Mouse (Mus musculus) midbrain, embryonic 16.5 days (tissue): Measurements from ENCODE around the gene Tnfrsf12a. TPM values are rescaled to one million over a fixed set of nuclear protein-coding genes. Genes with fewer than 3 reads are reported as not detected.
A peak's percentile ranks its signal among the peaks of the same experiment; 100 is the strongest.

Source experiments
- ATAC-seq: fragments of 200-750 bp; cut with Nextera tagmentation; 2 replicates; pipeline ENCODE4 v1.8.0; 2017; ENCODE audit warnings: moderate TSS enrichment
- H3K27ac ChIP-seq: fragments of 300-500 bp; sonication (generic); 2 replicates; pipeline ENCODE4 v1.5.1; 2014; ENCODE audit warnings: mild to moderate bottlenecking, low read length, mixed read lengths
- H3K27me3 ChIP-seq: fragments of 300-500 bp; sonication (generic); 2 replicates; pipeline ENCODE4 v1.6.1; 2014; ENCODE audit warnings: low read depth, low read length, mixed read lengths; ENCODE audit not compliant: control insufficient read depth, insufficient read depth
- H3K36me3 ChIP-seq: fragments of 300-500 bp; sonication (generic); 2 replicates; pipeline ENCODE4 v1.6.1; 2014; ENCODE audit warnings: mild to moderate bottlenecking, low read length, moderate library complexity, mixed read lengths; ENCODE audit not compliant: control insufficient read depth, insufficient read depth
- H3K4me1 ChIP-seq: fragments of 300-500 bp; sonication (generic); 2 replicates; pipeline ENCODE4 v1.6.1; 2014; ENCODE audit warnings: mild to moderate bottlenecking, low read length, mixed read lengths; ENCODE audit not compliant: control insufficient read depth, insufficient read depth
- H3K4me2 ChIP-seq: fragments of 300-500 bp; sonication (generic); 2 replicates; pipeline ENCODE4 v1.6.1; 2014; ENCODE audit warnings: mild to moderate bottlenecking, low read length, mixed read lengths
- H3K4me3 ChIP-seq: fragments of 300-500 bp; sonication (generic); 2 replicates; pipeline ENCODE4 v1.5.1; 2014; ENCODE audit warnings: low read depth, mild to moderate bottlenecking, low read length, moderate library complexity, mixed read lengths
- H3K9ac ChIP-seq: fragments of 300-500 bp; sonication (generic); 2 replicates; pipeline ENCODE4 v1.6.1; 2014; ENCODE audit warnings: low read depth, low read length, mixed read lengths
- H3K9me3 ChIP-seq: fragments of 300-500 bp; sonication (generic); replicated peaks from 2 replicates; pipeline ENCODE4 v1.6.1; 2014; ENCODE audit warnings: mild to moderate bottlenecking, low read length, mixed read lengths; ENCODE audit not compliant: control insufficient read depth, poor library complexity, severe bottlenecking
- WGBS: fragments of 180-500 bp; shearing (Covaris S2); extraction: QIAGEN DNeasy Blood & Tissue Kit; methylation state at CpG from one replicate; pipeline ENCODE4 v1.1.7; 2014; 5-methylcytosine and 5-hydroxymethylcytosine counted together
- polyA plus RNA-seq: library from polyadenylated mRNA; unstranded; fragments of >200 nt; fragmentation: Nextera tagmentation; extraction: Ambion mirVana; gene quantifications from 2 replicates; pipeline ENCODE4 v1.2.1, GENCODE M21; 2015

Gene Tnfrsf12a
- 2.5 and 2.6 TPM in 2 replicates for polyA plus RNA-seq

DNA sequence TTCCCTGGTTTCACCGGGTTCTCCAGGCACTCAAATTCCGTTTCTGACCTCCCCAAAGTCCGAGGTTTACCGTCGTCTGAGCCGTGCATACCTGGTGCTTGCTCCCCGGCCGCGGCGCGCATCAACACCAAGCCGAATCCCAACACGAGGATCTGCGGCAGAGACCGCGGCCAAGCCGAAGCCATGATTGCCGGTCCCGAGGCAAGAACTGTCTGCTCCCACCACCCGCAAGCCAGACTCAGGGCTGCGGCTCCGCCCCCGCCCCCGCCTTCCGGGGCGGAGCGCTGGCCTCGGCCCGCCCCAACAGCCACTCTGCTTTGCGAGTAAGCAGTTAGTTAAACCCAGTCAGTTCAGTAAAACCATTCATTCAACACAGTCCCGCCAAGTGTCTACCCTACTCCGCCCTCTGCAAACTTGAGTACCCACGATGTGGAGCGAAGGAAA, at the start of gene Tnfrsf12a:
Tnfrsf12a (minus strand) TSS at position 233 of the 444 bp plus-strand sequence.
- no peak for ATAC-seq
- Histone ChIP-seq H3K27me3 (peaks cover 43% of the 10 kb centered on the region), H3K4me3 (peak within 1 kb of the TSS; percentile 43), H3K9ac (peak within 1 kb of the TSS; percentile 43), H3K27ac (no peak within 1 kb of the TSS), H3K9me3 (no peaks in the 10 kb centered on the region), H3K4me2 (peak within 1 kb of the TSS; percentile 75), H3K4me1 (peaks cover 35% of the 10 kb centered on the region), H3K36me3 (no peaks in the 10 kb centered on the region)
- WGBS, result under 1% methylated on average over 34 of the region's 34 CpGs

- H3K9me3 ChIP-seq, result no peaks in the 10 kb centered on the region
- peak overlapping the region; percentile 92 for H3K4me2 ChIP-seq
- under 1% methylated on average over 20 of the region's 20 CpGs for WGBS
- peak overlapping the region; percentile 80 for H3K9ac ChIP-seq
- H3K27me3 ChIP-seq, result no peaks in the 10 kb centered on the region
- peak overlapping the region; percentile 90 for H3K4me3 ChIP-seq
- H3K36me3 ChIP-seq, result no peaks in the 10 kb centered on the region
- peak; percentile 84 for ATAC-seq
- H3K4me1 ChIP-seq, result peaks cover 10% of the 10 kb centered on the region; the same call in 1 of the 2 replicates
- peak overlapping the region; percentile 58; the same call in 1 of the 2 replicates for H3K27ac ChIP-seq
These were observed 49.5 kb upstream of the Tnfrsf12a start for GRCm38 (mm10) chr17:23726758-23727142.

DNA sequence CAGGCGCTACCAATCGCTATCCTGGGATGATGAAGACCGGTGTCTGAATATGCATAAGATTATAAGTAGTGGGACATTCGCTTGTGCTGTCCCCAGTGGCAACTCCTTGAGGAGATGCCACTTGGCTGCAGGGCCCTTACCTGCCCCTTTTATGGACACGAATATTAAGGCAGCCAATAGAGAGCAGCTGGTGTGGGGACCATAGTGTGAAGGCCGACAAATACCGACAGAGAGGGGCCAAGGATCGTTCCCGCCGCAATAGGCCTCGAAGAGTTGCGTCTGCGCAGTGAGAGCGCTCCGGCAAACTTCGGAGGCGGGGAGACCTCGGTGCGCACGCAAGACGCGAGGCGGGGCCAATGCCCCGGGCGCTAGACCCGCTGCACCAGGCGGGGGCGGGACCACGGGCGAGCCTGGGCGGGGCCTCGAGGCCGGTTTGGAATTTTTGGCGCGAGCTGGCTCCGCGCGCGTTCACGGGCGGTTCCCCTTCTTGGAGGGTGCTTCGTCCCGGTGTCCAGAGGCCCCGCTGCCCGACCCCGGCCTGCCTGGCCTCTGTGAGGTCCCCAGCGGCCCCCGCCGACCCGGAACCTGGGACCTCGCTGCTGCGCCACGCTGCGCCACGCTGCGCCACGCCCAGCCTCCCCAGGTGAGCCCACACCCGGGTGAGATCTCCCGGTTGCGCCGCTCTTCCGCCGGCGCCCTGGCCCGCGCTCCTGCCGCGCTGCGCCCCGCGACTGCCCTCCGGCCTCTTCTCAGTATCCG, 48.9 kb upstream of the Tnfrsf12a start, which contains the start of gene Pkmyt1:
Pkmyt1 (plus strand) TSS at position 338 of the 759 bp plus-strand sequence.
- no peaks in the 10 kb centered on the region for H3K36me3 ChIP-seq
- peak within 1 kb of the TSS; percentile 90 for H3K4me3 ChIP-seq
- no peaks in the 10 kb centered on the region for H3K27me3 ChIP-seq
- under 1% methylated on average over 63 of the region's 73 CpGs for WGBS
- H3K9ac ChIP-seq, result peak within 1 kb of the TSS; percentile 80
- H3K9me3 ChIP-seq, result no peaks in the 10 kb centered on the region
- peak; percentile 93 for ATAC-seq
- H3K4me2 ChIP-seq, result peak within 1 kb of the TSS; percentile 92
- H3K4me1 ChIP-seq, result peaks cover 10% of the 10 kb centered on the region; the same call in 1 of the 2 replicates
- peak within 1 kb of the TSS; percentile 61 for H3K27ac ChIP-seq

- peaks cover 10% of the 10 kb centered on the region; the same call in 1 of the 2 replicates for H3K4me1 ChIP-seq
- no peaks in the 10 kb centered on the region for H3K36me3 ChIP-seq
- peak overlapping the region; percentile 90 for H3K4me3 ChIP-seq
- peak overlapping the region; percentile 92 for H3K4me2 ChIP-seq
- H3K9ac ChIP-seq, result peak overlapping the region; percentile 80
- H3K27me3 ChIP-seq, result no peaks in the 10 kb centered on the region
- H3K27ac ChIP-seq, result no peak overlapping the region
- no peaks in the 10 kb centered on the region for H3K9me3 ChIP-seq
- WGBS, result 61% methylated on average over 4 of the region's 4 CpGs
- no peak for ATAC-seq
These were observed 48.2 kb upstream of the Tnfrsf12a start for GRCm38 (mm10) chr17:23725477-23725876.

DNA sequence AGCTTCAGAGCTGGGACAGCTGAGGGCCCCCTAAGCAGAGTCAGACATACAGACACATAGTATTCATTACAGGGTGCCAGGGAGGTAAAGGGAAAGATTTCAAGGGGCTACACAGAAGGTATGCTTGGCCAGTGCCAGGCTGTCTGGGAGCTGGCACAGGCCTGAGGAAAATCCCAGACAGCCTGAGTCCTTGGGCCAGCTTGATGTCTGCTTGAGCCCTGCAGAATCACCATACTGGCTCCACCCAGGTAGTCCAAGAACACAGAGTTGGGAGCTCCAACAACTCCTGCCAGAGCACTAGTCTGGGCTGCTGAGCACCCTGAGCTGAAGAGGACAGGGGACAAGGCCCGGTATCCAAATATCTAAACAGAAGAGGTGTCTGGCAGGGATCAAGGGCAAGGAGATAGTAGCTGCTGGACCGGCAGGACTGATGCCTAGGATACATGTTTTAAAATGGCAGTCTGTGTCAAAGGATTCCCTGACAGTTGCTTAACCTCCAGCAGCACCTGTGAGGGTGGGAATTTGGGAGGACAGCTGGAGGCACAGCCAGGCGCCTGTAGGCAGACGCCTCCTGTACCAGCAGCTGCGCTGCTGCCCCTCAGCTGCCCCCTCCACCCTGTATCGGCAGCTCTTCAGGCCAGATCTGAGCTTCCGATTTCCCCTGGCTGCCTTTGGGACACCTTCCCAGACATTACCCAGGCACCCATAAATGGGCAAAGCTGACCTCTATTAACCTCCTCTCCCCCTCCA, 45.3 kb upstream of the Tnfrsf12a start, which contains the start of gene 1520401A03Rik:
1520401A03Rik (minus strand) TSS at position 408 of the 750 bp plus-strand sequence.
- Histone ChIP-seq H3K36me3 (no peaks in the 10 kb centered on the region), H3K27ac (no peak within 1 kb of the TSS), H3K4me3 (no peak within 1 kb of the TSS), H3K27me3 (no peaks in the 10 kb centered on the region), H3K9ac (no peak within 1 kb of the TSS), H3K9me3 (no peaks in the 10 kb centered on the region), H3K4me1 (peaks cover 10% of the 10 kb centered on the region; the same call in 1 of the 2 replicates), H3K4me2 (no peak within 1 kb of the TSS)
- WGBS, result 79% methylated on average over 7 of the region's 7 CpGs
- ATAC-seq, result no peak

- peaks cover 7% of the 10 kb centered on the region; the same call in 1 of the 2 replicates for H3K4me1 ChIP-seq
- ATAC-seq, result no peak
- 87% methylated on average over 2 of the region's 2 CpGs for WGBS
These were observed 44.6 kb upstream of the Tnfrsf12a start for GRCm38 (mm10) chr17:23721886-23722285.

GRCm38 (mm10) chr17:23719455-23719854, 42.2 kb upstream of the Tnfrsf12a start:
- Histone ChIP-seq H3K4me1 (no peaks in the 10 kb centered on the region), H3K27ac (no peak overlapping the region), H3K9me3 (no peaks in the 10 kb centered on the region), H3K4me3 (no peak overlapping the region), H3K4me2 (no peak overlapping the region), H3K36me3 (no peaks in the 10 kb centered on the region), H3K9ac (no peak overlapping the region), H3K27me3 (no peaks in the 10 kb centered on the region)
- 20% methylated on average over 1 of the region's 1 CpGs for WGBS
- no peak for ATAC-seq

More at GRCm38 (mm10) chr17:23721886-23722285, 44.6 kb upstream of the Tnfrsf12a start:
- Histone ChIP-seq H3K27me3 (no peaks in the 10 kb centered on the region), H3K4me3 (no peak overlapping the region), H3K9ac (no peak overlapping the region), H3K27ac (no peak overlapping the region), H3K4me2 (no peak overlapping the region), H3K9me3 (no peaks in the 10 kb centered on the region), H3K36me3 (no peaks in the 10 kb centered on the region)

- H3K4me3 ChIP-seq, result no peak overlapping the region
- WGBS, result 65% methylated on average over 2 of the region's 2 CpGs
- no peak for ATAC-seq
These were observed 39.7 kb upstream of the Tnfrsf12a start for GRCm38 (mm10) chr17:23717003-23717402.

More at GRCm38 (mm10) chr17:23717003-23717402, 39.7 kb upstream of the Tnfrsf12a start:
- Histone ChIP-seq H3K9ac (no peak overlapping the region), H3K27me3 (no peaks in the 10 kb centered on the region), H3K9me3 (no peaks in the 10 kb centered on the region), H3K4me2 (no peak overlapping the region), H3K4me1 (no peaks in the 10 kb centered on the region), H3K36me3 (no peaks in the 10 kb centered on the region), H3K27ac (no peak overlapping the region)
